Mouse (Mus musculus) intestine, postnatal 0 days (tissue): Measurements from ENCODE around the gene Ssty1. TPM values are rescaled to one million over a fixed set of nuclear protein-coding genes. Genes with fewer than 3 reads are reported as not detected.
"Not testable (repeated sequence)": the region's sequence is repeated elsewhere in the genome, so short reads cannot be mapped to it uniquely, and the experiment has no call there.

Experiments
- ATAC-seq: fragments of 200-750 bp; cut with Nextera tagmentation; 2 replicates; pipeline ENCODE4 v1.8.0; 2017; ENCODE audit warnings: mild to moderate bottlenecking, moderate TSS enrichment, moderate library complexity
- H3K27ac ChIP-seq: fragments of 300-500 bp; sonication (generic); 2 replicates; pipeline ENCODE4 v1.5.1; 2014; ENCODE audit warnings: mild to moderate bottlenecking, low read depth, low read length, moderate library complexity
- H3K27me3 ChIP-seq: fragments of 300-500 bp; sonication (generic); replicated peaks from 2 replicates; pipeline ENCODE4 v1.6.1; 2014; ENCODE audit warnings: low read length, mixed read lengths; ENCODE audit not compliant: control insufficient read depth, insufficient read depth
- H3K36me3 ChIP-seq: fragments of 300-500 bp; sonication (generic); 2 replicates; pipeline ENCODE4 v1.6.1; 2014; ENCODE audit warnings: mild to moderate bottlenecking, moderate library complexity; ENCODE audit not compliant: control insufficient read depth, insufficient read depth
- H3K4me1 ChIP-seq: fragments of 300-500 bp; sonication (generic); replicated peaks from 2 replicates; pipeline ENCODE4 v1.6.1; 2014; ENCODE audit warnings: antibody characterized with exemption, low read length, mixed read lengths; ENCODE audit not compliant: control insufficient read depth, insufficient read depth
- H3K4me2 ChIP-seq: fragments of 300-500 bp; sonication (generic); replicated peaks from 2 replicates; pipeline ENCODE4 v1.6.1; 2014; ENCODE audit warnings: low read depth, mild to moderate bottlenecking, moderate library complexity
- H3K4me3 ChIP-seq: fragments of 300-500 bp; sonication (generic); 2 replicates; pipeline ENCODE4 v1.5.1; 2014; ENCODE audit warnings: low read depth, low read length
- H3K9ac ChIP-seq: fragments of 300-500 bp; sonication (generic); 2 replicates; pipeline ENCODE4 v1.6.1; 2014; ENCODE audit warnings: mild to moderate bottlenecking, low read depth, low read length
- H3K9me3 ChIP-seq: fragments of 300-500 bp; sonication (generic); 2 replicates; pipeline ENCODE4 v1.6.1; 2016; ENCODE audit warnings: mixed run types; ENCODE audit not compliant: control insufficient read depth
- WGBS: fragments of 180-500 bp; shearing (Covaris S2); extraction: QIAGEN DNeasy Blood & Tissue Kit; methylation state at CpG from one replicate; pipeline ENCODE4 v1.1.7; 2014; 5-methylcytosine and 5-hydroxymethylcytosine counted together
- polyA plus RNA-seq: library from polyadenylated mRNA; unstranded; fragments of >200 nt; fragmentation: Nextera tagmentation; extraction: Ambion mirVana; gene quantifications from 2 replicates; pipeline ENCODE4 v1.2.1, GENCODE M21; 2015

The Ssty1 gene
- not detected in 2 replicates for polyA plus RNA-seq

DNA sequence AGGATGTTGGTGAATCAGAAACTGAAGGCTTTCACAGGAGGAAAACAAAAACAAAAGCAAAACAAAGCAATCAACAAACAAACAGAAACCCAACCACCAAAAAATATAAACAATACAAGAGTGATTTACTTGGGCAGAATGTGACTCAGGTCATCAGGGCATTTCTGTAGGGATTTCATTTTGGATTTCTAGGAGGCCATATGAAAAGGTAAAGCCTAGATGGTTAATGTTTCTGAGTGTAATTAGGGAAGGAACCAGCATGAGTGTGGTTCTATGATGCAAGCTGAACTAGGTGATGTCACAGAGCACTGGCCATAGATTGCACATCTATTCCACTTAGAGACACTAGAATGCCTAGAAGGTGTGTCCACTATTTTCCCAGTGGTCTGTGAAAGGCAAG is at the start of gene Ssty1:
Gene Ssty1, plus strand, starts transcription at position 301 of the 400 bp plus-strand sequence.
- H3K4me1 ChIP-seq, H3K27me3 ChIP-seq, H3K36me3 ChIP-seq, ATAC-seq, H3K9me3 ChIP-seq, H3K4me2 ChIP-seq, H3K4me3 ChIP-seq, H3K27ac ChIP-seq, H3K9ac ChIP-seq: not testable (repeated sequence)

DNA sequence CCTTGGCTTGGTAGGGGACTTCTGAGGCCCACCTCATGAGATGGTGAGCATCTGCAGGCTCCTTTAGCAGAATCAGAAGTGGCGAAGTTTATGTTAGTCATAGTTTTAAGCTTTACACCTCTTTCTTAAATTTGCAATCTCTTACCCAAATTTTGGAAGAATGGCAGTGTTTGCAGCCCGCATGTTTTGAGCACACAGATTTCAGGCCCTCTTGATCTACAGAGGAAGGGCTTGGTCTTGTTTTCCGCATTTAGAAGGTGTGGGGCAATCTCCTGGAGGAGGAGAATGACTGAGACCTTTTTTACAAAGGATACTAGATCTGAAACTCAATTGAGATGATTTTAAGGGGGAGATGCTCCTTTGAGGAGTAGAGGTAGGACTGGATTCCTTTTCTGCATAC is 27.2 kb upstream of the Ssty1 start, which contains the start of gene Gm21764:
Gene Gm21764, minus strand, starts transcription at position 101 of the 400 bp plus-strand sequence.
- not testable (repeated sequence) for H3K27me3 ChIP-seq, H3K36me3 ChIP-seq, ATAC-seq, H3K4me3 ChIP-seq, H3K27ac ChIP-seq, H3K9ac ChIP-seq, H3K4me2 ChIP-seq, H3K9me3 ChIP-seq, H3K4me1 ChIP-seq
- no CpG with 5 or more reads among the region's 3 CpGs for WGBS

Other genes with a start within 250 kb of the Ssty1 start
- not detected in 2 replicates for gene Gm21904, start 242.8 kb upstream of the Ssty1 start, polyA plus RNA-seq
- gene Gm20772, start 214.4 kb upstream of the Ssty1 start, polyA plus RNA-seq = not detected in 2 replicates
- gene Gm20831, start 214.4 kb upstream of the Ssty1 start, polyA plus RNA-seq = not detected in 2 replicates
- not detected in 2 replicates for gene Srsy, start 151.8 kb upstream of the Ssty1 start, polyA plus RNA-seq
- not detected in 2 replicates for gene Gm21764, start 27.3 kb upstream of the Ssty1 start, polyA plus RNA-seq